Mouse (Mus musculus) frontal cortex, adult (tissue): ENCODE measurements at regions not wholly inside any gene's neighbourhood (a gene's known extent, or its start where the extent isn't known, plus 50 kb on each side); places are given as distances from the start of the nearest gene placed in this dataset.
A peak's percentile ranks its signal among the peaks of the same experiment; 100 is the strongest.

Experiments
- ATAC-seq: cut with Nextera tagmentation; 2 replicates; pipeline ENCODE4 v1.9.2; 2017; ENCODE audit warnings: mild to moderate bottlenecking, moderate library complexity, mixed read lengths; ENCODE audit not compliant: low TSS enrichment

- no peak for ATAC-seq
Observed at GRCm38 (mm10) chr1:151045334-151045733, 52.1 kb upstream of the Hmcn1 start.

GRCm38 (mm10) chr1:151046626-151047025 is 53.4 kb upstream of the Hmcn1 start:
- ATAC-seq = no peak

GRCm38 (mm10) chr1:151049726-151050506 is 56.7 kb upstream of the Hmcn1 start:
- ATAC-seq = no peak

GRCm38 (mm10) chr1:151050507-151050816 is 57.2 kb upstream of the Hmcn1 start:
- ATAC-seq = no peak

- ATAC-seq = no peak
Observed at GRCm38 (mm10) chr1:151053268-151053667, 60.0 kb upstream of the Hmcn1 start.

GRCm38 (mm10) chr1:151055396-151055795 is 62.2 kb upstream of the Hmcn1 start:
- ATAC-seq = no peak

- no peak for ATAC-seq
Observed at GRCm38 (mm10) chr1:151059546-151060136, 66.4 kb upstream of the Hmcn1 start.

GRCm38 (mm10) chr1:151065090-151065567 is 71.9 kb upstream of the Hmcn1 start:
- ATAC-seq = peak; percentile 67; the same call in 1 of the 2 replicates

GRCm38 (mm10) chr1:151066379-151067128 is 73.3 kb upstream of the Hmcn1 start:
- no peak for ATAC-seq

GRCm38 (mm10) chr1:151074508-151075314 is 81.5 kb upstream of the Hmcn1 start:
- ATAC-seq = no peak

- no peak for ATAC-seq
Observed at GRCm38 (mm10) chr1:151075541-151075940, 82.3 kb upstream of the Hmcn1 start.

GRCm38 (mm10) chr1:151078909-151079522 is 85.8 kb upstream of the Hmcn1 start:
- peak; percentile 62; the same call in 1 of the 2 replicates for ATAC-seq

- peak; percentile 75 for ATAC-seq
Observed at GRCm38 (mm10) chr1:151079614-151080360, 86.6 kb upstream of the Hmcn1 start.

GRCm38 (mm10) chr1:151080510-151080980 is 87.3 kb upstream of the Hmcn1 start:
- no peak for ATAC-seq

- peak; percentile 74 for ATAC-seq
Observed at GRCm38 (mm10) chr1:151082510-151083033, 89.3 kb upstream of the Hmcn1 start.

- ATAC-seq = no peak
Observed at GRCm38 (mm10) chr1:151083806-151084205, 90.6 kb upstream of the Hmcn1 start.

GRCm38 (mm10) chr1:151086111-151086859 is 93.0 kb upstream of the Hmcn1 start:
- no peak for ATAC-seq

GRCm38 (mm10) chr1:151087151-151087660 is 94.0 kb upstream of the Hmcn1 start:
- ATAC-seq = no peak; the same call in 1 of the 2 replicates
